Mouse (Mus musculus): Measurements from ENCODE around the gene Ccdc177.

DNA sequence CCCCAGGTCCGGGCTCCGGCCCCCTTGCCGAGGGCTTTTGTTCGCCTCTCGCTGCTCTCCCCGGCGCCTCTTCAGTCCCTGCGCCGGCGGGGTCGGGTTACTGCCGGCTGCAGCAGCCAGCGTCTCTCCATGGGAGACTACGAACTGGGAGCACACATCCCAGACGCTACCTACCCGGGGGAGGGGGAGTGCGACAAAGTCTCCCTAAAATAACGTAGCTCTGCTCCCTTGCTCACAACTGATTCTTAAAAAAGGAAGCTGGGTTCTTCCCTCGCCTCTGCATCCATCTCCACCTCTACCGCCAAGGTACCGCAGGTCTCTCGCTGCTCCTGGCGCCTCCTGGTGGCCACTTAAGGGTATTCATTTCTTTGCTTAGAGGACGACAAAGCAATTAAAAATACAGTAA, at the start of gene Ccdc177:
- TF ChIP-seq CTCF (IDR thresholded peaks at IDR 0.05; ENCODE audit: low read depth) (peak; percentile 92), EP300 (IDR thresholded peaks at IDR 0.05; ENCODE audit: low read depth) (no peak)
